Mouse (Mus musculus): ENCODE results near the gene Cfap46. TPM values are rescaled to one million over a fixed set of nuclear protein-coding genes. Genes with fewer than 3 reads are reported as not detected.
A peak's percentile ranks its signal among the peaks of the same experiment; 100 is the strongest.

Cfap46 gene
- polyA plus RNA-seq (2014; fragmentation: Nextera tagmentation; extraction: Ambion mirVana) = 1.4 and 2.9 TPM in 2 replicates

GRCm38 (mm10) chr7:139683706-139684552 is at the start of gene Cfap46:
Gene Cfap46 (minus strand): TSS chr7:139683817.
- Histone ChIP-seq H3K9ac (replicated peaks; ENCODE audit: low read depth, low read length) (peak within 1 kb of the TSS; percentile 51), H3K27me3 (ENCODE audit: control insufficient read depth, insufficient read depth, low read length) (no peaks in the 10 kb centered on the region), H3K9me3 (ENCODE audit: control insufficient read depth, low read length) (no peaks in the 10 kb centered on the region), H3K4me2 (ENCODE audit: low read depth, low read length) (peak within 1 kb of the TSS; percentile 94), H3K36me3 (ENCODE audit: control insufficient read depth, insufficient read depth, low read length) (no peaks in the 10 kb centered on the region), H3K4me1 (ENCODE audit: control insufficient read depth, insufficient read depth, low read length) (peaks cover 5% of the 10 kb centered on the region; the same call in 1 of the 2 replicates), H3K4me3 (ENCODE audit: low read depth, low read length) (peak within 1 kb of the TSS; percentile 42), H3K27ac (ENCODE audit: low read depth, low read length) (peak within 1 kb of the TSS; percentile 56)
- peak; percentile 94 for ATAC-seq (ENCODE audit: low read depth)
- WGBS = under 1% methylated on average over 31 of the region's 31 CpGs

GRCm38 (mm10) chr7:139731276-139731696 is 47.7 kb upstream of the Cfap46 start:
- Histone ChIP-seq H3K9ac (replicated peaks; ENCODE audit: low read depth, low read length) (no peak overlapping the region), H3K4me3 (ENCODE audit: low read depth, low read length) (no peak overlapping the region), H3K9me3 (ENCODE audit: control insufficient read depth, low read length) (no peaks in the 10 kb centered on the region), H3K4me1 (ENCODE audit: control insufficient read depth, insufficient read depth, low read length) (no peaks in the 10 kb centered on the region), H3K27ac (ENCODE audit: low read depth, low read length) (no peak overlapping the region), H3K36me3 (ENCODE audit: control insufficient read depth, insufficient read depth, low read length) (no peaks in the 10 kb centered on the region), H3K27me3 (ENCODE audit: control insufficient read depth, insufficient read depth, low read length) (no peaks in the 10 kb centered on the region), H3K4me2 (ENCODE audit: low read depth, low read length) (no peak overlapping the region)
- ATAC-seq (ENCODE audit: low read depth) = no peak
- 43% methylated on average over 8 of the region's 8 CpGs for WGBS

- whole genome bisulfite sequencing = 40% methylated on average over 3 of the region's 3 CpGs
- no peak overlapping the region for H3K9ac ChIP-seq (replicated peaks; ENCODE audit: low read depth, low read length)
Observed at GRCm38 (mm10) chr7:139727072-139727471, 43.5 kb upstream of the Cfap46 start.

GRCm38 (mm10) chr7:139725641-139726040 is 42.0 kb upstream of the Cfap46 start:
- Histone ChIP-seq H3K27me3 (ENCODE audit: control insufficient read depth, insufficient read depth, low read length) (no peaks in the 10 kb centered on the region), H3K36me3 (ENCODE audit: control insufficient read depth, insufficient read depth, low read length) (no peaks in the 10 kb centered on the region), H3K4me1 (ENCODE audit: control insufficient read depth, insufficient read depth, low read length) (no peaks in the 10 kb centered on the region), H3K27ac (ENCODE audit: low read depth, low read length) (no peak overlapping the region), H3K4me3 (ENCODE audit: low read depth, low read length) (no peak overlapping the region), H3K9me3 (ENCODE audit: control insufficient read depth, low read length) (no peaks in the 10 kb centered on the region), H3K9ac (replicated peaks; ENCODE audit: low read depth, low read length) (no peak overlapping the region), H3K4me2 (ENCODE audit: low read depth, low read length) (no peak overlapping the region)
- 0% methylated on average over 1 of the region's 1 CpGs for WGBS
- no peak for ATAC-seq (ENCODE audit: low read depth)

More at GRCm38 (mm10) chr7:139727072-139727471, 43.5 kb upstream of the Cfap46 start:
- Histone ChIP-seq H3K36me3 (ENCODE audit: control insufficient read depth, insufficient read depth, low read length) (no peaks in the 10 kb centered on the region), H3K27ac (ENCODE audit: low read depth, low read length) (no peak overlapping the region), H3K4me1 (ENCODE audit: control insufficient read depth, insufficient read depth, low read length) (no peaks in the 10 kb centered on the region), H3K4me3 (ENCODE audit: low read depth, low read length) (no peak overlapping the region), H3K4me2 (ENCODE audit: low read depth, low read length) (no peak overlapping the region), H3K9me3 (ENCODE audit: control insufficient read depth, low read length) (no peaks in the 10 kb centered on the region), H3K27me3 (ENCODE audit: control insufficient read depth, insufficient read depth, low read length) (no peaks in the 10 kb centered on the region)
- ATAC-seq (ENCODE audit: low read depth) = no peak

GRCm38 (mm10) chr7:139723986-139724385 is 40.4 kb upstream of the Cfap46 start:
- 88% methylated on average over 4 of the region's 4 CpGs for WGBS

GRCm38 (mm10) chr7:139721196-139721595 is 37.6 kb upstream of the Cfap46 start:
- H3K4me3 ChIP-seq (ENCODE audit: low read depth, low read length) = no peak overlapping the region
- 89% methylated on average over 2 of the region's 2 CpGs for WGBS
- H3K9me3 ChIP-seq (ENCODE audit: control insufficient read depth, low read length) = no peaks in the 10 kb centered on the region
- no peak overlapping the region for H3K9ac ChIP-seq (replicated peaks; ENCODE audit: low read depth, low read length)
- no peaks in the 10 kb centered on the region for H3K4me1 ChIP-seq (ENCODE audit: control insufficient read depth, insufficient read depth, low read length)
- no peak overlapping the region for H3K27ac ChIP-seq (ENCODE audit: low read depth, low read length)
- no peak overlapping the region for H3K4me2 ChIP-seq (ENCODE audit: low read depth, low read length)
- no peaks in the 10 kb centered on the region for H3K36me3 ChIP-seq (ENCODE audit: control insufficient read depth, insufficient read depth, low read length)
- ATAC-seq (ENCODE audit: low read depth) = no peak
- H3K27me3 ChIP-seq (ENCODE audit: control insufficient read depth, insufficient read depth, low read length) = no peaks in the 10 kb centered on the region

More at GRCm38 (mm10) chr7:139723986-139724385, 40.4 kb upstream of the Cfap46 start:
- H3K4me2 ChIP-seq (ENCODE audit: low read depth, low read length) = no peak overlapping the region
- H3K27ac ChIP-seq (ENCODE audit: low read depth, low read length) = no peak overlapping the region
- H3K9me3 ChIP-seq (ENCODE audit: control insufficient read depth, low read length) = no peaks in the 10 kb centered on the region
- no peak overlapping the region for H3K9ac ChIP-seq (replicated peaks; ENCODE audit: low read depth, low read length)
- H3K36me3 ChIP-seq (ENCODE audit: control insufficient read depth, insufficient read depth, low read length) = no peaks in the 10 kb centered on the region
- H3K27me3 ChIP-seq (ENCODE audit: control insufficient read depth, insufficient read depth, low read length) = no peaks in the 10 kb centered on the region
- no peak for ATAC-seq (ENCODE audit: low read depth)
- H3K4me3 ChIP-seq (ENCODE audit: low read depth, low read length) = no peak overlapping the region
- no peaks in the 10 kb centered on the region for H3K4me1 ChIP-seq (ENCODE audit: control insufficient read depth, insufficient read depth, low read length)

GRCm38 (mm10) chr7:139717781-139718180 is 34.2 kb upstream of the Cfap46 start:
- Histone ChIP-seq H3K9ac (replicated peaks; ENCODE audit: low read depth, low read length) (no peak overlapping the region), H3K4me1 (ENCODE audit: control insufficient read depth, insufficient read depth, low read length) (no peaks in the 10 kb centered on the region), H3K9me3 (ENCODE audit: control insufficient read depth, low read length) (no peaks in the 10 kb centered on the region), H3K4me2 (ENCODE audit: low read depth, low read length) (no peak overlapping the region), H3K4me3 (ENCODE audit: low read depth, low read length) (no peak overlapping the region), H3K27me3 (ENCODE audit: control insufficient read depth, insufficient read depth, low read length) (no peaks in the 10 kb centered on the region), H3K36me3 (ENCODE audit: control insufficient read depth, insufficient read depth, low read length) (no peaks in the 10 kb centered on the region), H3K27ac (ENCODE audit: low read depth, low read length) (no peak overlapping the region)
- ATAC-seq (ENCODE audit: low read depth) = no peak
- 89% methylated on average over 8 of the region's 8 CpGs for WGBS

GRCm38 (mm10) chr7:139711821-139712220 is 28.2 kb upstream of the Cfap46 start:
- H3K4me1 ChIP-seq (ENCODE audit: control insufficient read depth, insufficient read depth, low read length) = 0 out of 2 replicates have a peak, but pooled peaks cover under 1% of the 10 kb centered on the region
- no peak overlapping the region for H3K4me3 ChIP-seq (ENCODE audit: low read depth, low read length)
- H3K27ac ChIP-seq (ENCODE audit: low read depth, low read length) = no peak overlapping the region
- H3K4me2 ChIP-seq (ENCODE audit: low read depth, low read length) = no peak overlapping the region
- no peaks in the 10 kb centered on the region for H3K36me3 ChIP-seq (ENCODE audit: control insufficient read depth, insufficient read depth, low read length)
- H3K27me3 ChIP-seq (ENCODE audit: control insufficient read depth, insufficient read depth, low read length) = no peaks in the 10 kb centered on the region
- no peaks in the 10 kb centered on the region for H3K9me3 ChIP-seq (ENCODE audit: control insufficient read depth, low read length)
- no peak for ATAC-seq (ENCODE audit: low read depth)
- no peak overlapping the region for H3K9ac ChIP-seq (replicated peaks; ENCODE audit: low read depth, low read length)

GRCm38 (mm10) chr7:139706411-139707120 is 22.9 kb upstream of the Cfap46 start:
- H3K4me3 ChIP-seq (ENCODE audit: low read depth, low read length) = no peak overlapping the region
- H3K4me1 ChIP-seq (ENCODE audit: control insufficient read depth, insufficient read depth, low read length) = 0 out of 2 replicates have a peak, but pooled peaks cover 3% of the 10 kb centered on the region
- no peaks in the 10 kb centered on the region for H3K27me3 ChIP-seq (ENCODE audit: control insufficient read depth, insufficient read depth, low read length)
- no peak for ATAC-seq (ENCODE audit: low read depth)
- no peak overlapping the region for H3K27ac ChIP-seq (ENCODE audit: low read depth, low read length)
- no peak overlapping the region for H3K9ac ChIP-seq (replicated peaks; ENCODE audit: low read depth, low read length)
- 30% methylated on average over 13 of the region's 13 CpGs for WGBS
- H3K9me3 ChIP-seq (ENCODE audit: control insufficient read depth, low read length) = no peaks in the 10 kb centered on the region
- no peaks in the 10 kb centered on the region for H3K36me3 ChIP-seq (ENCODE audit: control insufficient read depth, insufficient read depth, low read length)
- no peak overlapping the region for H3K4me2 ChIP-seq (ENCODE audit: low read depth, low read length)
